Mouse (Mus musculus): Measurements from ENCODE around the gene Tmem189. TPM values are rescaled to one million over a fixed set of nuclear protein-coding genes. Genes with fewer than 3 reads are reported as not detected.

Gene Tmem189
- total and polyA plus RNA-seq, 3 experiments: 17.5 to 38.8 (median 20.1) TPM

DNA sequence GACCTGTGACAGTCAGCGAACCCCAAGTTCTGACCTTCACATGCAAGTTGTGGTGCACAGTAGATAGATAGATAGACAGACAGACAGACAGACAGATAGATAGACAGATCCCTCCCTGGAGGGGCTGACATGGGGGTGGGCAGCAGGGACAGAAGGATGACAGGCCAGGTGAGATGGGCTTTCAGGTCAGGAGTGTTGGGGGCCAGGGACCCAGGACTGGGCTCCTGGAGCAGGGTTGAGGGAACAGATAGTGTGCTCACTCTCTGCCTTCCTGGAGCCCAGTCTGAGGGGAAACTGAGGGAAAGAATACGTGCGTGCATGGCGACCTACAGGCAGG is 2.4 kb downstream of the Tmem189 start:
- Histone ChIP-seq H3K9me3 (replicated peaks) (no peaks in the 10 kb centered on the region), H3K36me3 (replicated peaks) (peaks cover 54% of the 10 kb centered on the region), H3K4me1 (ENCODE audit: insufficient read depth, low read depth, low read length) (peaks cover 65% of the 10 kb centered on the region), H3K4me3 (ENCODE audit: low read depth, low read length) (peak overlapping the region; percentile 10; the same call in 1 of the 2 replicates), H3K27me3 (ENCODE audit: insufficient read depth, low read length) (peaks cover 17% of the 10 kb centered on the region; the same call in 1 of the 2 replicates)
- ATAC-seq (ENCODE audit: extremely low read depth, insufficient number of reproducible peaks, low FRiP score, poor library complexity, severe bottlenecking): no peak
- DNase-seq (ENCODE audit: low spot score): no peak
- TF ChIP-seq GATA2 (IDR thresholded peaks at IDR 0.05; ENCODE audit: borderline replicate concordance, low read depth, low read length): no peak

DNA sequence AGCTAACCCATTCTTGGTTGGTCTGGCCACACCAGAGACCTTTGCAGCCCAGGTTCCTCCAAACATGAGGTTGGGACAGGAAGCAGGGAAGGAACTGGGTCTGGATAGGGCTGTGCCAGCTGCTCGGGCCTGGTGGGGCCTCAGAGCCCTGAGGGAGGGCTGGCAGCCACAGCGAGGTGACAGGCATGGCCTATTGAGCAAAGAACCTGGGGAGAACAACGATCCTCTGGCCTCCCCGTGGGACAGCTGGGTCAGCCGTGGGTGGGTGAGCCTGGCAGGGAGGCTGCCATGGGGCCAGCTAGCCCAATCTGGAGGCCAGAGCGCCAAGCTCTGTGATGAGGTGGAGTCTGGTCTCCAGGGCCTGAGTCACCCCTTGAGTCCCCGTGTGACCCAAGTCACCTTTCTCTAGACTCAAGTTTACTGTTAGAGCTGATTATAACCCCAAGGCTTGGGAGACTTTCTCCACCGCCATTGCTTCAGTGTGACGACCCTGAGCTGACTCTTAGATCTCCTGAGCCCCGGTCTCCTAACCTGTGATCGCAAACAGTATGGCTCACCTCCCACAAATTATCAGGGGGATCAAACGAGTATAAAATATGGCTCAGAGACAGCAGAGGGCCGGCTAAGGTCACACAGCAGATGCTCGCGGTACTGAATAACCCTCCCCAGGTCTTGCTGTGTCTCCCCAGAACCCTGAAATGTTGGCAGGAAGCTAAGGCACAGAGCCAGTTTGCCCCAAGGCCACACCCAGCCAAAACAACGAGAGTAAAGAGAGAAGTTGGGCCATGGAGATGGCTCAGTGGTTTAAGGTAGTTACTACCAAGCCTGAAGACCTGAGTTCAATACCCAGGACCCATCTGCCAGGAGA is 3.0 kb downstream of the Tmem189 start:
- ATAC-seq (ENCODE audit: extremely low read depth, insufficient number of reproducible peaks, low FRiP score, poor library complexity, severe bottlenecking) (no peak), DNase-seq (ENCODE audit: low spot score) (no peak)
- no peak for TF ChIP-seq TAL1 (conservative IDR thresholded peaks at IDR 0.05; ENCODE audit: low read depth, low read length)
- no peak for TF ChIP-seq CTCF (IDR thresholded peaks at IDR 0.05; ENCODE audit: low read depth, low read length)
- TF ChIP-seq POLR2AphosphoS5 (IDR thresholded peaks at IDR 0.05; ENCODE audit: insufficient replicate concordance, low read depth, low read length): no peak
- TF ChIP-seq GATA1 (IDR thresholded peaks at IDR 0.05; ENCODE audit: borderline replicate concordance, low read length): no peak
- no peak for TF ChIP-seq GATA2 (IDR thresholded peaks at IDR 0.05; ENCODE audit: borderline replicate concordance, low read depth, low read length)
- Histone ChIP-seq H3K9me3 (replicated peaks) (no peaks in the 10 kb centered on the region), H3K27me3 (ENCODE audit: insufficient read depth, low read length) (peaks cover 15% of the 10 kb centered on the region; the same call in 1 of the 2 replicates), H3K4me1 (ENCODE audit: insufficient read depth, low read depth, low read length) (peaks cover 59% of the 10 kb centered on the region), H3K36me3 (replicated peaks) (peaks cover 48% of the 10 kb centered on the region), H3K4me3 (ENCODE audit: low read depth, low read length) (no peak overlapping the region)

DNA sequence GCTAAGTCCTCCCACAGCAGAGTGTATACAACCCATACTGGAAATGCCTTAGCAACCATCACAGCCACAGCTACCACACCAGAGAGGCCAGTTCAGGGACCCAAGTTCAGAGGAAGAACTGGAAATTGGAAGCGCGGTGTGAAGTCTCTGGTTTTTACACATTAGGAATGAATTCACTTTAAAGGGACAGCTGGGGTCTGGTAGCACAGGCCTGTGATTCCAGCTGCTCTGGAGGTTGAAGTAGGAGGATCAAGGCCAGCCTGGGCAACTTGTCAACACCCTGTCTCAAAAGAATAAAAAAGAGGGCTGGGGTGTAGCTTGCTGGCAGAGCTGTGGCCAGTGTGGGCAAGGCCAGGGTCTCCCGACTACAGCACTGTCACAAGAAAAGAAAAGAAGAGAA is 3.8 kb downstream of the Tmem189 start:
- TF ChIP-seq POLR2AphosphoS5 (IDR thresholded peaks at IDR 0.05; ENCODE audit: insufficient replicate concordance, low read depth, low read length) (no peak), CTCF (IDR thresholded peaks at IDR 0.05; ENCODE audit: low read depth, low read length) (no peak), GATA1 (IDR thresholded peaks at IDR 0.05; ENCODE audit: borderline replicate concordance, low read length) (no peak), GATA2 (IDR thresholded peaks at IDR 0.05; ENCODE audit: borderline replicate concordance, low read depth, low read length) (no peak), TAL1 (conservative IDR thresholded peaks at IDR 0.05; ENCODE audit: low read depth, low read length) (no peak)
- Histone ChIP-seq H3K4me3 (ENCODE audit: low read depth, low read length) (no peak overlapping the region), H3K9me3 (replicated peaks) (no peaks in the 10 kb centered on the region), H3K36me3 (replicated peaks) (peaks cover 43% of the 10 kb centered on the region), H3K27me3 (ENCODE audit: insufficient read depth, low read length) (peaks cover 15% of the 10 kb centered on the region; the same call in 1 of the 2 replicates), H3K4me1 (ENCODE audit: insufficient read depth, low read depth, low read length) (peaks cover 55% of the 10 kb centered on the region)
- DNase-seq (ENCODE audit: low spot score): no peak
- ATAC-seq (ENCODE audit: extremely low read depth, insufficient number of reproducible peaks, low FRiP score, poor library complexity, severe bottlenecking): no peak

DNA sequence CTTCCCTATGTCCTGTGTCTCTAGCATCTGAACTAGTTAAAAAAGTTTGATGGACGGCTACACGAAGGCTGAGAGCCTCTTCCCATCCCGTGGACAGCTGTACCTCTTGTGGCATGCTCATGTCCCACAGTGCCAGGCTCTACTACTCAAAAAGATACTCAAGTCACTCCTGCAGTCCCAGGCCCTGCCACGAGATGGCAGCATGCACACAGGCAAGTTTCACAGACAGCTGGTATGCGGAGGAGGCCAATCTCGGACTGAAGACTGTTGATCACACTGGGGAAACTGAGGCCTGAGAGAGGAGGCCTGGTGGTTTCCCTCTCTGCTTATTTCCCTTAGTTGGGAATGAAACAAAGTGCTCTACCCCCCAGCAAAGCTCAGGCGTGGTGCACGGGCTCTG is 4.5 kb downstream of the Tmem189 start:
- no peaks in the 10 kb centered on the region for H3K9me3 ChIP-seq (replicated peaks)
- H3K4me3 ChIP-seq (ENCODE audit: low read depth, low read length): no peak overlapping the region
- peaks cover 53% of the 10 kb centered on the region for H3K4me1 ChIP-seq (ENCODE audit: insufficient read depth, low read depth, low read length)
- DNase-seq (ENCODE audit: low spot score): no peak
- TF ChIP-seq GATA1 (IDR thresholded peaks at IDR 0.05; ENCODE audit: borderline replicate concordance, low read length) (no peak), CTCF (IDR thresholded peaks at IDR 0.05; ENCODE audit: low read depth, low read length) (peak; percentile 98), TAL1 (conservative IDR thresholded peaks at IDR 0.05; ENCODE audit: low read depth, low read length) (no peak)
- no peak for ATAC-seq (ENCODE audit: extremely low read depth, insufficient number of reproducible peaks, low FRiP score, poor library complexity, severe bottlenecking)
- peaks cover 15% of the 10 kb centered on the region; the same call in 1 of the 2 replicates for H3K27me3 ChIP-seq (ENCODE audit: insufficient read depth, low read length)
- H3K36me3 ChIP-seq (replicated peaks): peaks cover 39% of the 10 kb centered on the region

DNA sequence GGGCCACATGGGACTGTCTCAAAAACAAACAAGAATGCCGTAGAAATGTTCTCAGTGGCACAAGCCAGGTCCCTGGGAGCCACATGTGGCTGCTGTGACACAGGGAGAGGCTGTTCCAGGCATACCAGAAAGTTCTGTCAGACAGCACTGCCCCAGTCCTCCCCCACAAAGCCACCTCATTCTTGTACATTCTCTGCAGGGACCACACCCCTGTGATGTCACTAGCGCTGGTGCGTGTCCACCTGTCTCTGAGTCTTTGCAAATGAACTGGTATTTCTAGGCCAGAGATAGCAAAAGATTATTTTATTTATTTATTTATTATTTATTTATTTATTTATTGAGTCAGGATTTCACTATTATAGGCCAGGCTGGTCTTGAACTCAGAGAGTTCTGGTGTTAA is 5.9 kb downstream of the Tmem189 start:
- Histone ChIP-seq H3K36me3 (replicated peaks) (peaks cover 42% of the 10 kb centered on the region), H3K27me3 (ENCODE audit: insufficient read depth, low read length) (peaks cover 15% of the 10 kb centered on the region; the same call in 1 of the 2 replicates), H3K4me1 (ENCODE audit: insufficient read depth, low read depth, low read length) (peaks cover 47% of the 10 kb centered on the region), H3K4me3 (ENCODE audit: low read depth, low read length) (no peak overlapping the region), H3K9me3 (replicated peaks) (no peaks in the 10 kb centered on the region)
- DNase-seq (ENCODE audit: low spot score) (no peak), ATAC-seq (ENCODE audit: extremely low read depth, insufficient number of reproducible peaks, low FRiP score, poor library complexity, severe bottlenecking) (no peak)
- no peak for TF ChIP-seq GATA1 (IDR thresholded peaks at IDR 0.05; ENCODE audit: borderline replicate concordance, low read length)
- no peak for TF ChIP-seq TAL1 (conservative IDR thresholded peaks at IDR 0.05; ENCODE audit: low read depth, low read length)
- TF ChIP-seq POLR2AphosphoS5 (IDR thresholded peaks at IDR 0.05; ENCODE audit: insufficient replicate concordance, low read depth, low read length): no peak
- TF ChIP-seq GATA2 (IDR thresholded peaks at IDR 0.05; ENCODE audit: borderline replicate concordance, low read depth, low read length): no peak
- no peak for TF ChIP-seq CTCF (IDR thresholded peaks at IDR 0.05; ENCODE audit: low read depth, low read length)

DNA sequence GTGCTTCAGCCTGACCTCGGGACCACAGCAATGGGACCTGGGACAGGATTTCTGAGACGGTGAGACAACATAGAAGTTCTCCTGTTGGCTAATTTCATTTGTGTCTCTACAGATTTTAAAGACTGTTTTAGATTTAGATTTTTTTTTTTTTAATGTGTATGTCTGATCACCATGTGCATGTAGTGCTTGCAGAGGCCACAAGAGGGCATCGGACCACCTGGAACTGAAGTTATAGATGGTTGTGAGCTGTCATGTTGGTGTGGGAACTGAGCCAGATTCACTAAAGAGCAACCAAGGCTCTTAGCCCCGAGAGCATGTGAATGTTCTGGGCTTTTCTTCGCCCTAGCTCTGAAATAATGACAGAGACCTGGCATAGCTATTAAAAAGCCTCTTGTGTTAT is 9.0 kb downstream of the Tmem189 start:
- Histone ChIP-seq H3K27me3 (ENCODE audit: insufficient read depth, low read length) (peaks cover 2% of the 10 kb centered on the region; the same call in 1 of the 2 replicates), H3K4me3 (ENCODE audit: low read depth, low read length) (no peak overlapping the region), H3K9me3 (replicated peaks) (no peaks in the 10 kb centered on the region), H3K4me1 (ENCODE audit: insufficient read depth, low read depth, low read length) (peaks cover 20% of the 10 kb centered on the region), H3K36me3 (replicated peaks) (peaks cover 26% of the 10 kb centered on the region)
- ATAC-seq (ENCODE audit: extremely low read depth, insufficient number of reproducible peaks, low FRiP score, poor library complexity, severe bottlenecking) (no peak), DNase-seq (ENCODE audit: low spot score) (no peak)
- TF ChIP-seq TAL1 (conservative IDR thresholded peaks at IDR 0.05; ENCODE audit: low read depth, low read length) (no peak), GATA2 (IDR thresholded peaks at IDR 0.05; ENCODE audit: borderline replicate concordance, low read depth, low read length) (no peak), CTCF (IDR thresholded peaks at IDR 0.05; ENCODE audit: low read depth, low read length) (peak; percentile 72), POLR2AphosphoS5 (IDR thresholded peaks at IDR 0.05; ENCODE audit: insufficient replicate concordance, low read depth, low read length) (no peak), GATA1 (IDR thresholded peaks at IDR 0.05; ENCODE audit: borderline replicate concordance, low read length) (no peak)
